ENCODE assay signal across 10 mouse cellular contexts in the genomic region with DNA sequence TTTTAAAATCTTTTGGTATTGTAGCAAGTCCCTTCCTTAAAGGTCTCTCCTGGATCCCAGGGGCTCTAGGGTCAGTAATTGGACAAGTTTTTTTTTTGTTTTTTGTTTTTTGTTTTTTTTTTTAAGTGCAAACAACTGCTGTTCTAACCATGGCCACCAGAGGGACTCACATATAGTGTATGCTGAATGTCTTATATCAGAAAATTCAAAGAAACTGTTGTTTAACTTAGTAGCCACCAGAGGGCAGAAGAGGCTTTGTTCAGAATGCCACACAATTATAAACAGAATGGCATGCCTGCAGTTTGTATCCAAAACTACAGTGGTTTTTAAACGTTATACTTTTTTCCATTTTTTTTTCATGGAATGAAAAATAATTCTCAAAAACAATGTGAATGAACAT. TPM values are rescaled to one million over a fixed set of nuclear protein-coding genes. Genes with fewer than 3 reads are reported as not detected.
A peak's percentile ranks its signal among the peaks of the same experiment; 100 is the strongest.
DNase-seq lines count a peak whose midpoint lies in the region; ATAC-seq and TF ChIP-seq lines count a peak whose summit lies in the region.
"Had no signal": no experiment of that assay in that cellular context is flagged by ENCODE, and none has a peak within 500 bp of the region (broad histone marks: within the 10 kb centered on the region; RNA-seq: fewer than 3 reads in every experiment).

No protein-coding gene starts in this region.

- H3K9ac ChIP-seq in MEL (ENCODE audit: control insufficient read depth, low read depth, low read length, poor library complexity, severe bottlenecking), result no peak overlapping the region
- no peak overlapping the region for H3K9ac ChIP-seq in hindbrain, embryonic 11.5 days (ENCODE audit: low read depth, low read length)
- H3K9ac ChIP-seq in midbrain, embryonic 14.5 days (replicated peaks; ENCODE audit: low read length), result no peak overlapping the region
- H3K9ac ChIP-seq: embryonic facial prominence, embryonic 13.5 days; liver, embryonic 13.5 days had no signal

- TF ChIP-seq CTCF in MEL (IDR thresholded peaks at IDR 0.05 in 2 of 3, conservative IDR thresholded peaks at IDR 0.05 in 1 of 3; ENCODE audit: control insufficient read depth in 1 of 3, insufficient read depth in 1 of 3, low read depth in 2 of 3, low read length in 3 of 3, poor library complexity in 1 of 3, severe bottlenecking in 1 of 3), result peak in 2 of 3 experiments; percentile 28 to 61; a peak in 4 of 6 replicates
- peak; percentile 37; the same call in 1 of the 2 replicates for TF ChIP-seq CTCF in cerebellum, adult 2 months (IDR thresholded peaks at IDR 0.05; ENCODE audit: borderline replicate concordance, insufficient read depth, low read depth, low read length)

- no peaks in the 10 kb centered on the region for H3K27me3 ChIP-seq in MEL (ENCODE audit: control insufficient read depth in 1 of 2, insufficient read depth in 2 of 2, low read length in 2 of 2)
- no peaks in the 10 kb centered on the region for H3K27me3 ChIP-seq in cerebellum, adult 2 months (ENCODE audit: control insufficient read depth, insufficient read depth, low read length)
- no peaks in the 10 kb centered on the region for H3K27me3 ChIP-seq in hindbrain, embryonic 11.5 days (ENCODE audit: control insufficient read depth, insufficient read depth, low read length)
- no peaks in the 10 kb centered on the region for H3K27me3 ChIP-seq in midbrain, embryonic 14.5 days (ENCODE audit: control insufficient read depth, insufficient read depth, low read length)
- H3K27me3 ChIP-seq: embryonic facial prominence, embryonic 13.5 days; liver, embryonic 13.5 days had no signal

- TF ChIP-seq EP300 in MEL (IDR thresholded peaks at IDR 0.05; ENCODE audit: low read depth in 1 of 2, low read length in 2 of 2), result no peak

- H3K9me3 ChIP-seq in MEL (replicated peaks; ENCODE audit: insufficient read depth, low read length), result no peaks in the 10 kb centered on the region
- H3K9me3 ChIP-seq in hindbrain, embryonic 11.5 days (ENCODE audit: control insufficient read depth, low read length), result no peaks in the 10 kb centered on the region
- H3K9me3 ChIP-seq in midbrain, embryonic 14.5 days (ENCODE audit: control insufficient read depth, low read length), result no peaks in the 10 kb centered on the region
- H3K9me3 ChIP-seq: embryonic facial prominence, embryonic 13.5 days; liver, embryonic 13.5 days had no signal

- WGBS in cerebellum, adult 2 months, result 6% methylated on average over 1 of the region's 1 CpGs
- WGBS in hindbrain, embryonic 11.5 days, result 19% methylated on average over 1 of the region's 1 CpGs
- WGBS in midbrain, embryonic 14.5 days, result 17% methylated on average over 1 of the region's 1 CpGs

- H3K36me3 ChIP-seq in MEL (ENCODE audit: control insufficient read depth in 1 of 2, insufficient read depth in 2 of 2, low read length in 2 of 2), result no peaks in the 10 kb centered on the region
- H3K36me3 ChIP-seq in hindbrain, embryonic 11.5 days (ENCODE audit: control insufficient read depth, insufficient read depth, low read length), result no peaks in the 10 kb centered on the region
- H3K36me3 ChIP-seq in midbrain, embryonic 14.5 days (ENCODE audit: control insufficient read depth, insufficient read depth, low read length), result no peaks in the 10 kb centered on the region
- H3K36me3 ChIP-seq: embryonic facial prominence, embryonic 13.5 days; liver, embryonic 13.5 days had no signal

- ATAC-seq in hindbrain, embryonic 11.5 days (ENCODE audit: low FRiP score), result peak; percentile 85
- ATAC-seq in midbrain, embryonic 14.5 days (ENCODE audit: low FRiP score, low TSS enrichment), result no peak
- ATAC-seq in monocyte, adult 5-6 weeks (replicated peaks; ENCODE audit: insufficient number of reproducible peaks, low FRiP score, low TSS enrichment, poor library complexity, severe bottlenecking), result no peak

- no peaks in the 10 kb centered on the region for H3K4me1 ChIP-seq in MEL (ENCODE audit: control insufficient read depth in 1 of 2, insufficient read depth in 2 of 2, low read length in 2 of 2)
- H3K4me1 ChIP-seq in cerebellum, adult 2 months (ENCODE audit: control insufficient read depth, insufficient read depth, low read length), result no peaks in the 10 kb centered on the region
- H3K4me1 ChIP-seq in hindbrain, embryonic 11.5 days (replicated peaks; ENCODE audit: control insufficient read depth, insufficient read depth, low read length), result no peaks in the 10 kb centered on the region
- H3K4me1 ChIP-seq in midbrain, embryonic 14.5 days (ENCODE audit: control insufficient read depth, insufficient read depth, low read length), result no peaks in the 10 kb centered on the region
- H3K4me1 ChIP-seq: embryonic facial prominence, embryonic 13.5 days; liver, embryonic 13.5 days had no signal

- peak; percentile 2 for DNase-seq in layer of hippocampus, adult 11-12 months (ENCODE audit: low spot score)
- no peak for DNase-seq in layer of hippocampus, postnatal 36 days
- DNase-seq in MEL (ENCODE audit: low read depth, low spot score), result peak; percentile 72
- peak; percentile 11 to 59 for DNase-seq in cerebellum, adult 2 months
- peak; percentile 66 for DNase-seq in hindbrain, embryonic 11.5 days (ENCODE audit: low spot score)
- DNase-seq in midbrain, embryonic 14.5 days, result peak; percentile 84
- DNase-seq in urinary bladder, postnatal 10 days (ENCODE audit: low spot score), result no peak
- DNase-seq: liver, embryonic 13.5 days had no signal

- TF ChIP-seq RAD21 in MEL (IDR thresholded peaks at IDR 0.05; ENCODE audit: low read depth, low read length), result peak; percentile 33

- H3K4me2 ChIP-seq in hindbrain, embryonic 11.5 days (replicated peaks; ENCODE audit: low read depth, low read length), result no peak overlapping the region
- no peak overlapping the region for H3K4me2 ChIP-seq in midbrain, embryonic 14.5 days (ENCODE audit: low read length)
- H3K4me2 ChIP-seq: embryonic facial prominence, embryonic 13.5 days; liver, embryonic 13.5 days had no signal

- H3K79me2 ChIP-seq in MEL (ENCODE audit: control insufficient read depth, insufficient read depth, low read length, poor library complexity), result no peaks in the 10 kb centered on the region

- H3K27ac ChIP-seq in MEL (ENCODE audit: control insufficient read depth, low read depth, low read length), result no peak overlapping the region
- H3K27ac ChIP-seq in cerebellum, adult 2 months (ENCODE audit: insufficient read depth, low read length), result no peak overlapping the region
- no peak overlapping the region for H3K27ac ChIP-seq in hindbrain, embryonic 11.5 days (ENCODE audit: low read depth, low read length)
- H3K27ac ChIP-seq in midbrain, embryonic 14.5 days (replicated peaks; ENCODE audit: low read depth, low read length), result no peak overlapping the region
- H3K27ac ChIP-seq: embryonic facial prominence, embryonic 13.5 days; liver, embryonic 13.5 days had no signal

- no peak for TF ChIP-seq POLR2A in MEL (IDR thresholded peaks at IDR 0.05; ENCODE audit: control insufficient read depth in 1 of 2, insufficient read depth in 1 of 2, low read depth in 1 of 2, low read length in 2 of 2, poor library complexity in 1 of 2)
- no peak for TF ChIP-seq POLR2A in cerebellum, adult 2 months (IDR thresholded peaks at IDR 0.05; ENCODE audit: borderline replicate concordance, insufficient read depth, low read length)

- no peak overlapping the region for H3K4me3 ChIP-seq in MEL (ENCODE audit: control insufficient read depth in 1 of 2, insufficient read depth in 1 of 2, low read depth in 2 of 2, low read length in 2 of 2)
- H3K4me3 ChIP-seq in cerebellum, adult 2 months (replicated peaks; ENCODE audit: insufficient read depth, low read depth, low read length), result no peak overlapping the region
- no peak overlapping the region for H3K4me3 ChIP-seq in hindbrain, embryonic 11.5 days (ENCODE audit: low read depth, low read length)
- no peak overlapping the region for H3K4me3 ChIP-seq in midbrain, embryonic 14.5 days (replicated peaks; ENCODE audit: low read depth, low read length)
- H3K4me3 ChIP-seq: embryonic facial prominence, embryonic 13.5 days; liver, embryonic 13.5 days had no signal

TF ChIP-seq in MEL, 35 proteins besides CTCF, POLR2A, EP300 and RAD21:
- TF ChIP-seq ZNF384 (IDR thresholded peaks at IDR 0.05; ENCODE audit: low read depth, low read length), result peak; percentile 85
- TF ChIP-seq RCOR1 (IDR thresholded peaks at IDR 0.05; ENCODE audit: low read depth, low read length), result no peak
- no peak for TF ChIP-seq POLR2AphosphoS2 (IDR thresholded peaks at IDR 0.05; ENCODE audit: low read length)
- no peak for TF ChIP-seq NRF1 (IDR thresholded peaks at IDR 0.05; ENCODE audit: insufficient read depth, low read depth, low read length, poor library complexity, severe bottlenecking)
- peak; percentile 41 for TF ChIP-seq SMC3 (IDR thresholded peaks at IDR 0.05; ENCODE audit: low read depth, low read length)
- no peak for TF ChIP-seq POLR2AphosphoS5 (IDR thresholded peaks at IDR 0.05; ENCODE audit: borderline replicate concordance, low read depth, low read length)
- no peak for TF ChIP-seq ZMIZ1 (IDR thresholded peaks at IDR 0.05; ENCODE audit: low read depth, low read length)
- TF ChIP-seq MAX (IDR thresholded peaks at IDR 0.05; ENCODE audit: low read length), result no peak
- TF ChIP-seq ZC3H11A (IDR thresholded peaks at IDR 0.05; ENCODE audit: low read depth, low read length), result 0 out of 2 replicates have a peak, but pooled peaks have one; percentile 9
- TF ChIP-seq CHD1 (IDR thresholded peaks at IDR 0.05; ENCODE audit: low read depth, low read length), result no peak
- no peak for TF ChIP-seq ELF1 (IDR thresholded peaks at IDR 0.05; ENCODE audit: low read depth, low read length)
- no peak for TF ChIP-seq TCF12 (IDR thresholded peaks at IDR 0.05; ENCODE audit: low read depth, low read length)
- no peak for TF ChIP-seq SIN3A (IDR thresholded peaks at IDR 0.05; ENCODE audit: low read length)
- TF ChIP-seq ETS1 (IDR thresholded peaks at IDR 0.05; ENCODE audit: low read depth, low read length), result no peak
- TF ChIP-seq MEF2A (IDR thresholded peaks at IDR 0.05; ENCODE audit: extremely low read depth, insufficient replicate concordance, low read depth, low read length, poor library complexity, severe bottlenecking), result no peak
- no peak for TF ChIP-seq TAL1 (IDR thresholded peaks at IDR 0.05; ENCODE audit: low read length)

RNA-seq across cellular contexts. Expression of a gene that starts 53.6 kb away (rescaled TPM):
- not detected for total RNA-seq in layer of hippocampus, postnatal 36 days (2021)
- total RNA-seq in MEL (2012; rRNA removed), result not detected in 2 replicates
- polyA plus RNA-seq in MEL (2012; ENCODE audit: insufficient read depth in 1 of 2, insufficient read length in 2 of 2, low read depth in 1 of 2, low replicate concordance in 2 of 2, missing spikeins in 1 of 2), result not detected
- polyA plus RNA-seq in cerebellum, adult 2 months (2012; rRNA removed), result not detected in 2 replicates
- not detected in 2 replicates for polyA plus RNA-seq in hindbrain, embryonic 11.5 days (2014; fragmentation: Nextera tagmentation; extraction: Ambion mirVana)
- polyA plus RNA-seq in midbrain, embryonic 14.5 days (2014; fragmentation: Nextera tagmentation; extraction: Ambion mirVana), result not detected in 2 replicates
- total RNA-seq in monocyte, adult 5-6 weeks (2017), result not detected in 3 replicates
- polyA plus RNA-seq: embryonic facial prominence, embryonic 13.5 days; liver, embryonic 13.5 days had no signal

Comparison
In these comparisons a context has a peak if more than half of its experiments do, and no peak if none do; other contexts are left out.
1. DNase-seq: peak in layer of hippocampus, adult 11-12 months (single experiment), MEL (single experiment), cerebellum, adult 2 months (2 of 2), hindbrain, embryonic 11.5 days (single experiment) and midbrain, embryonic 14.5 days (single experiment); none in layer of hippocampus, postnatal 36 days (0 of 2) and urinary bladder, postnatal 10 days (single experiment).